Mouse (Mus musculus) MEL (cell line): ENCODE data around the gene Brd7. TPM values are rescaled to one million over a fixed set of nuclear protein-coding genes. Genes with fewer than 3 reads are reported as not detected.
A peak's percentile ranks its signal among the peaks of the same experiment; 100 is the strongest.

Experiments used
- DNase-seq: peaks from one replicate; pipeline ENCODE4 v3.0.0; 2011; ENCODE audit warnings: low read depth, low spot score
- H3K27ac ChIP-seq: 2 replicates; pipeline ENCODE4 v1.5.1; 2012; ENCODE audit warnings: low read depth, mild to moderate bottlenecking, control low read depth, low read length, moderate library complexity; ENCODE audit not compliant: control insufficient read depth
- H3K27me3 ChIP-seq, 2 experiments: fragments of 150-350 bp in 1 of 2; sonication (generic) in 1 of 2; 2 replicates each; pipeline ENCODE4 v1.6.1; 2012; ENCODE audit warnings: low read length in 2 of 2, mild to moderate bottlenecking in 2 of 2, improper control_type of control experiment in 1 of 2, moderate library complexity in 1 of 2; ENCODE audit not compliant: insufficient read depth in 2 of 2, control insufficient read depth in 1 of 2
- H3K36me3 ChIP-seq, 2 experiments: 2 replicates each; pipeline ENCODE4 v1.6.1; 2012 to 2014; ENCODE audit warnings: low read length in 2 of 2, improper control_type of control experiment in 1 of 2, inconsistent platforms in 1 of 2, mild to moderate bottlenecking in 1 of 2; ENCODE audit not compliant: insufficient read depth in 2 of 2, control insufficient read depth in 1 of 2
- H3K4me1 ChIP-seq, 2 experiments: fragments of 150-350 bp in 1 of 2; sonication (generic) in 1 of 2; 2 replicates each; pipeline ENCODE4 v1.6.1; 2012; ENCODE audit warnings: low read length in 2 of 2, improper control_type of control experiment in 1 of 2, mild to moderate bottlenecking in 1 of 2; ENCODE audit not compliant: insufficient read depth in 2 of 2, control insufficient read depth in 1 of 2
- H3K4me3 ChIP-seq, 2 experiments: fragments of 150-350 bp in 1 of 2; sonication (generic) in 1 of 2; 2 replicates each; pipeline ENCODE4 v1.5.1; 2012; ENCODE audit warnings: low read depth in 2 of 2, low read length in 2 of 2, mild to moderate bottlenecking in 2 of 2, moderate library complexity in 2 of 2, control low read depth in 1 of 2, improper control_type of control experiment in 1 of 2; ENCODE audit not compliant: control insufficient read depth in 1 of 2, insufficient read depth in 1 of 2
- H3K79me2 ChIP-seq: 2 replicates; pipeline ENCODE4 v1.6.1; 2012; ENCODE audit warnings: mild to moderate bottlenecking, low read length, moderate library complexity; ENCODE audit not compliant: control insufficient read depth, poor library complexity, insufficient read depth
- H3K9ac ChIP-seq: 2 replicates; pipeline ENCODE4 v1.6.1; 2012; ENCODE audit warnings: low read depth, mild to moderate bottlenecking, control low read depth, low read length, moderate library complexity; ENCODE audit not compliant: control insufficient read depth, poor library complexity, severe bottlenecking
- H3K9me3 ChIP-seq: fragments of 150-350 bp; sonication (generic); replicated peaks from 2 replicates; pipeline ENCODE4 v1.6.1; 2012; ENCODE audit warnings: mild to moderate bottlenecking, low read length, improper control_type of control experiment, moderate library complexity; ENCODE audit not compliant: insufficient read depth
- EP300 ChIP-seq, 2 experiments: IDR thresholded peaks; 2 replicates each; pipeline ENCODE4 v1.6.1; 2011; ENCODE audit warnings: improper control_type of control experiment in 2 of 2, low read length in 2 of 2, low read depth in 1 of 2, mild to moderate bottlenecking in 1 of 2
- ETS1 ChIP-seq: IDR thresholded peaks from 2 replicates; pipeline ENCODE4 v1.6.1; 2012; ENCODE audit warnings: low read depth, mild to moderate bottlenecking, inconsistent platforms, low read length, improper control_type of control experiment, moderate library complexity
- HCFC1 ChIP-seq: IDR thresholded peaks from 2 replicates; pipeline ENCODE4 v1.6.1; 2012; ENCODE audit warnings: low read depth, mild to moderate bottlenecking, inconsistent platforms, low read length, improper control_type of control experiment, moderate library complexity
- MAFK ChIP-seq: IDR thresholded peaks from 2 replicates; pipeline ENCODE4 v1.6.1; 2011; ENCODE audit warnings: low read depth, mild to moderate bottlenecking, low read length, improper control_type of control experiment, borderline replicate concordance
- MYB ChIP-seq: IDR thresholded peaks from 2 replicates; pipeline ENCODE4 v1.6.1; 2011; ENCODE audit warnings: mild to moderate bottlenecking, low read depth, low read length, improper control_type of control experiment
- MYC ChIP-seq: IDR thresholded peaks from 2 replicates; pipeline ENCODE4 v1.6.1; 2011; ENCODE audit warnings: low read depth, mild to moderate bottlenecking, low read length, improper control_type of control experiment, moderate library complexity
- NELFE ChIP-seq: IDR thresholded peaks from 2 replicates; pipeline ENCODE4 v1.6.1; 2011; ENCODE audit warnings: low read depth, low read length, improper control_type of control experiment
- SIN3A ChIP-seq: IDR thresholded peaks from 2 replicates; pipeline ENCODE4 v1.6.1; 2012; ENCODE audit warnings: low read length, improper control_type of control experiment, inconsistent platforms
- UBTF ChIP-seq: IDR thresholded peaks from 2 replicates; pipeline ENCODE4 v1.6.1; 2012; ENCODE audit warnings: low read depth, mild to moderate bottlenecking, inconsistent platforms, low read length, improper control_type of control experiment, moderate library complexity, borderline replicate concordance; ENCODE audit not compliant: insufficient read depth
- ZC3H11A ChIP-seq: IDR thresholded peaks from 2 replicates; pipeline ENCODE4 v1.6.1; 2012; ENCODE audit warnings: low read depth, mild to moderate bottlenecking, inconsistent platforms, low read length, improper control_type of control experiment
- ZKSCAN1 ChIP-seq: IDR thresholded peaks from 2 replicates; pipeline ENCODE4 v1.6.1; 2012; ENCODE audit warnings: low read depth, mild to moderate bottlenecking, inconsistent platforms, low read length, improper control_type of control experiment, moderate library complexity
- polyA plus RNA-seq, 2 experiments: library from polyadenylated mRNA; stranded (reverse) in 1 of 2; unstranded in 1 of 2; fragments of >175 nt in 1 of 2; fragments of >200 nt in 1 of 2; gene quantifications; 2 replicates each; pipeline versions ENCODE4 v1.2.1 to v1.2.4; 2012; ENCODE audit warnings: low replicate concordance in 2 of 2, low read depth in 1 of 2; ENCODE audit not compliant: insufficient read length in 2 of 2, insufficient read depth in 1 of 2, missing spikeins in 1 of 2
- total RNA-seq: library from RNA; depleted of rRNA; stranded (reverse); fragments of 300-350 nt; gene quantifications from 2 replicates; pipeline ENCODE4 v1.2.3, GENCODE M21; 2012

The Brd7 gene
- total and polyA plus RNA-seq, 3 experiments: 40.0 to 192 (median 89.0) TPM

GRCm38 (mm10) chr8:88361708-88362428 lies at the start of gene Brd7 (continued):
- TF ChIP-seq ETS1: no peak
- TF ChIP-seq MAFK: no peak
- no peak for TF ChIP-seq UBTF
- no peak for TF ChIP-seq MYC

- no peak overlapping the region for H3K27ac ChIP-seq
- H3K36me3 ChIP-seq: no peaks in the 10 kb centered on the region
- H3K9ac ChIP-seq: no peak overlapping the region
- H3K27me3 ChIP-seq: peaks cover 0 to 1% of the 10 kb centered on the region in 2 experiments; a peak in 1 of 4 replicates
- H3K4me1 ChIP-seq: no peaks in the 10 kb centered on the region
- no peaks in the 10 kb centered on the region for H3K79me2 ChIP-seq
- no peak for DNase-seq
- H3K4me3 ChIP-seq: no peak overlapping the region
- H3K9me3 ChIP-seq: no peaks in the 10 kb centered on the region
- TF ChIP-seq ETS1: no peak
Measured at GRCm38 (mm10) chr8:88411461-88411860, 49.5 kb upstream of the Brd7 start.

- Histone ChIP-seq H3K9ac (no peak overlapping the region), H3K4me3 (peak overlapping the region; percentile 26 to 39), H3K36me3 (no peaks in the 10 kb centered on the region), H3K27me3 (peaks cover 0 to 1% of the 10 kb centered on the region in 2 experiments; a peak in 1 of 4 replicates), H3K9me3 (no peaks in the 10 kb centered on the region), H3K4me1 (no peaks in the 10 kb centered on the region), H3K27ac (no peak overlapping the region), H3K79me2 (no peaks in the 10 kb centered on the region)
- TF ChIP-seq UBTF (no peak), SIN3A (no peak), ZKSCAN1 (no peak)
- no peak for DNase-seq
Measured at GRCm38 (mm10) chr8:88409401-88409940, 47.5 kb upstream of the Brd7 start.

- H3K27me3 ChIP-seq: peaks cover 0 to 1% of the 10 kb centered on the region in 2 experiments; a peak in 1 of 4 replicates
- TF ChIP-seq UBTF: no peak
- no peak for TF ChIP-seq HCFC1
- no peak for TF ChIP-seq EP300 (IDR thresholded peaks at IDR 0.05; ENCODE audit: low read depth in 1 of 2, low read length in 2 of 2)
- TF ChIP-seq MAFK: no peak
- no peak for TF ChIP-seq MYC
- TF ChIP-seq SIN3A: no peak
- no peak for TF ChIP-seq ZC3H11A
- no peak for TF ChIP-seq NELFE
- no peak for TF ChIP-seq MYB
- no peak overlapping the region for H3K27ac ChIP-seq
- no peaks in the 10 kb centered on the region for H3K4me1 ChIP-seq
- H3K36me3 ChIP-seq: no peaks in the 10 kb centered on the region
- no peaks in the 10 kb centered on the region for H3K9me3 ChIP-seq
- no peak overlapping the region for H3K4me3 ChIP-seq
- no peaks in the 10 kb centered on the region for H3K79me2 ChIP-seq
- DNase-seq: no peak
- no peak overlapping the region for H3K9ac ChIP-seq
Measured at GRCm38 (mm10) chr8:88407716-88408115, 45.7 kb upstream of the Brd7 start.
